Mouse (Mus musculus) colon, adult 2 months (tissue): ENCODE results near the gene Hsd3b5. TPM values are rescaled to one million over a fixed set of nuclear protein-coding genes. Genes with fewer than 3 reads are reported as not detected.

ENCODE experiments used
- polyA plus RNA-seq: library from polyadenylated mRNA; depleted of rRNA; stranded (reverse); fragments of >200 nt; gene quantifications from 2 replicates; pipeline ENCODE4 v1.2.3, GENCODE M21; 2012; rRNA removed

The Hsd3b5 gene
- not detected in 2 replicates for polyA plus RNA-seq

GRCm38 (mm10) chr3:98630152-98630551 lies at the start of gene Hsd3b5:
TSS of gene Hsd3b5 (minus strand) at chr3:98630252.

GRCm38 (mm10) chr3:98588707-98589106 lies 41.3 kb downstream of the Hsd3b5 start, which contains the start of gene Gm10681:
TSS of gene Gm10681 (minus strand) at chr3:98588807.

Other genes starting within 250 kb of the Hsd3b5 start
- gene Zfp697, start 247.8 kb downstream of the Hsd3b5 start, polyA plus RNA-seq: 2.0 and 2.5 TPM in 2 replicates
- gene Gm4450, start 173.1 kb downstream of the Hsd3b5 start, polyA plus RNA-seq: not detected in 2 replicates
- gene Hsd3b4, start 119.7 kb downstream of the Hsd3b5 start, polyA plus RNA-seq: not detected in 2 replicates
- gene Gm10681, start 41.4 kb downstream of the Hsd3b5 start, polyA plus RNA-seq: not detected in 2 replicates
- gene Hsd3b2, start 94.3 kb upstream of the Hsd3b5 start, polyA plus RNA-seq: 8.5 and 9.4 TPM in 2 replicates
- gene Hsd3b3, start 132.9 kb upstream of the Hsd3b5 start, polyA plus RNA-seq: 108 and 109 TPM in 2 replicates
- not detected in 2 replicates for gene Hsd3b6, start 184.2 kb upstream of the Hsd3b5 start, polyA plus RNA-seq
- not detected in 2 replicates for gene Hsd3b1, start 229.5 kb upstream of the Hsd3b5 start, polyA plus RNA-seq